Mouse (Mus musculus): ENCODE measurements around the gene Rps29.

- TF ChIP-seq POLR2A (IDR thresholded peaks at IDR 0.05; ENCODE audit: borderline replicate concordance, low read depth, low read length) = no peak
- TF ChIP-seq CTCF (IDR thresholded peaks at IDR 0.05; ENCODE audit: low read depth, low read length) = no peak
Observed at GRCm38 (mm10) chr12:69198164-69198535, 39.2 kb upstream of the Rps29 start, which contains the start of gene Dnaaf2.

Measured in bone marrow macrophage, adult 2 months (primary cell).